1 mouse cellular context compared by ENCODE assay signal in genomic region chr5:123906976-123907630, GRCm38 (mm10).
TF ChIP-seq lines count a peak whose summit lies in the region.

Denr (plus strand) TSS chr5:123907175.

TF ChIP-seq in MEL, 35 proteins besides CTCF, POLR2A, EP300 and RAD21 (continued from another document):
- peak; percentile 99 for TF ChIP-seq CHD2 (IDR thresholded peaks at IDR 0.05; ENCODE audit: low read length)
